Mouse (Mus musculus) liver, embryonic 14.5 days (tissue): ENCODE data around the gene Kcna7. TPM values are rescaled to one million over a fixed set of nuclear protein-coding genes. Genes with fewer than 3 reads are reported as not detected.

Source experiments
- ATAC-seq: fragments of 200-750 bp; cut with Nextera tagmentation; 2 replicates; pipeline ENCODE4 v1.8.0; 2017; ENCODE audit warnings: moderate number of reproducible peaks, mild to moderate bottlenecking, moderate library complexity; ENCODE audit not compliant: insufficient read depth
- DNase-seq, 3 experiments: peaks; one replicate each; pipeline ENCODE4 v3.0.0-alpha.2; 2012 to 2013; ENCODE audit warnings: low read depth in 3 of 3, low spot score in 3 of 3
- H3K27ac ChIP-seq: fragments of 300-500 bp; sonication (generic); 2 replicates; pipeline ENCODE4 v1.5.1; 2014; ENCODE audit warnings: moderate library complexity, mild to moderate bottlenecking, control low read depth, inconsistent platforms
- H3K27me3 ChIP-seq: fragments of 300-500 bp; sonication (generic); 2 replicates; pipeline ENCODE4 v1.6.1; 2014; ENCODE audit warnings: mild to moderate bottlenecking, low read length, moderate library complexity; ENCODE audit not compliant: control insufficient read depth, insufficient read depth
- H3K36me3 ChIP-seq: fragments of 300-500 bp; sonication (generic); replicated peaks from 2 replicates; pipeline ENCODE4 v1.6.1; 2014; ENCODE audit warnings: low read depth; ENCODE audit not compliant: control insufficient read depth, insufficient read depth
- H3K4me1 ChIP-seq, 2 experiments: fragments of 200-500 bp in 1 of 2; fragments of 300-500 bp in 1 of 2; sonication (generic) in 1 of 2; replicated peaks; 2 replicates each; pipeline ENCODE4 v1.6.1; 2012 to 2014; ENCODE audit warnings: antibody characterized with exemption in 1 of 2, inconsistent platforms in 1 of 2, low read length in 1 of 2; ENCODE audit not compliant: control insufficient read depth in 2 of 2, insufficient read depth in 2 of 2
- H3K4me2 ChIP-seq: fragments of 300-500 bp; sonication (generic); 2 replicates; pipeline ENCODE4 v1.6.1; 2014; ENCODE audit warnings: low read depth, mild to moderate bottlenecking, control low read depth, moderate library complexity
- H3K4me3 ChIP-seq, 2 experiments: fragments of 200-500 bp in 1 of 2; fragments of 300-500 bp in 1 of 2; sonication (generic) in 1 of 2; 2 replicates each; pipeline ENCODE4 v1.5.1; 2012 to 2014; ENCODE audit warnings: low read depth in 2 of 2, low read length in 2 of 2, mild to moderate bottlenecking in 2 of 2, control low read depth in 1 of 2, inconsistent platforms in 1 of 2, moderate library complexity in 1 of 2; ENCODE audit not compliant: insufficient read depth in 1 of 2
- H3K9ac ChIP-seq: fragments of 300-500 bp; sonication (generic); replicated peaks from 2 replicates; pipeline ENCODE4 v1.6.1; 2014; ENCODE audit warnings: mild to moderate bottlenecking, control low read depth, moderate library complexity
- H3K9me3 ChIP-seq: fragments of 300-500 bp; sonication (generic); 2 replicates; pipeline ENCODE4 v1.6.1; 2016; ENCODE audit warnings: low read length, mixed read lengths; ENCODE audit not compliant: control insufficient read depth
- CTCF ChIP-seq: IDR thresholded peaks from 2 replicates; pipeline ENCODE4 v1.5.1; 2016; ENCODE audit warnings: antibody characterized with exemption, low read depth, control low read depth
- EP300 ChIP-seq: IDR thresholded peaks from 2 replicates; pipeline ENCODE4 v1.6.1; 2016; ENCODE audit warnings: antibody characterized with exemption, low read depth
- WGBS: fragments of 180-500 bp; shearing (Covaris S2); extraction: QIAGEN DNeasy Blood & Tissue Kit; methylation state at CpG from one replicate; pipeline ENCODE4 v1.1.7; 2014; ENCODE audit not compliant: insufficient replicate concordance; 5-methylcytosine and 5-hydroxymethylcytosine counted together
- polyA plus RNA-seq, 2 experiments: library from polyadenylated mRNA; depleted of rRNA in 1 of 2; stranded (reverse) in 1 of 2; unstranded in 1 of 2; fragments of >200 nt; fragmentation: Nextera tagmentation in 1 of 2; extraction: Ambion mirVana in 1 of 2; gene quantifications; 2 replicates each; pipeline versions ENCODE4 v1.2.1 to v1.2.3; 2012 to 2014

Kcna7 gene
- polyA plus RNA-seq, 2 experiments: not detected

- Histone ChIP-seq H3K9me3 (no peaks in the 10 kb centered on the region), H3K4me2 (no peak overlapping the region), H3K27ac (no peak overlapping the region), H3K36me3 (no peaks in the 10 kb centered on the region), H3K4me1 (peaks cover 0 to 14% of the 10 kb centered on the region in 2 experiments; a peak in 2 of 4 replicates), H3K4me3 (no peak overlapping the region), H3K9ac (no peak overlapping the region), H3K27me3 (no peaks in the 10 kb centered on the region)
- TF ChIP-seq EP300: no peak
- TF ChIP-seq CTCF: no peak
- ATAC-seq: no peak
- 45% methylated on average over 6 of the region's 6 CpGs for WGBS
- DNase-seq: no peak
Observed at GRCm38 (mm10) chr7:45437046-45437445, 31.6 kb downstream of the Kcna7 start.

GRCm38 (mm10) chr7:45437521-45438276 is 32.2 kb downstream of the Kcna7 start, which contains the start of gene Ruvbl2:
TSS of gene Ruvbl2 (minus strand) at chr7:45438096.
- H3K27me3 ChIP-seq: no peaks in the 10 kb centered on the region
- H3K4me2 ChIP-seq: no peak within 1 kb of the TSS
- no peaks in the 10 kb centered on the region for H3K36me3 ChIP-seq
- no peak for DNase-seq
- no peak for ATAC-seq
- no peak within 1 kb of the TSS for H3K27ac ChIP-seq
- TF ChIP-seq EP300 (no peak), CTCF (peak; percentile 55)
- no peak within 1 kb of the TSS for H3K4me3 ChIP-seq
- no peaks in the 10 kb centered on the region for H3K9me3 ChIP-seq
- peaks cover 0 to 13% of the 10 kb centered on the region in 2 experiments; a peak in 2 of 4 replicates for H3K4me1 ChIP-seq
- no peak within 1 kb of the TSS for H3K9ac ChIP-seq
- 45% methylated on average over 19 of the region's 19 CpGs for WGBS

GRCm38 (mm10) chr7:45443526-45444420 is 38.3 kb downstream of the Kcna7 start:
- peaks cover 0 to 11% of the 10 kb centered on the region in 2 experiments; a peak in 2 of 4 replicates for H3K4me1 ChIP-seq
- no peak overlapping the region for H3K27ac ChIP-seq
- DNase-seq: no peak
- ATAC-seq: no peak
- no peaks in the 10 kb centered on the region for H3K9me3 ChIP-seq
- no peak overlapping the region for H3K9ac ChIP-seq
- no peak for TF ChIP-seq EP300
- TF ChIP-seq CTCF: no peak
- H3K4me2 ChIP-seq: no peak overlapping the region
- 45% methylated on average over 22 of the region's 22 CpGs for WGBS
- no peaks in the 10 kb centered on the region for H3K27me3 ChIP-seq
- H3K36me3 ChIP-seq: no peaks in the 10 kb centered on the region
- H3K4me3 ChIP-seq: no peak overlapping the region

- TF ChIP-seq EP300 (no peak), CTCF (no peak)
- no peak overlapping the region for H3K9ac ChIP-seq
- peaks cover 2 to 13% of the 10 kb centered on the region in 2 experiments for H3K4me1 ChIP-seq
- H3K27me3 ChIP-seq: no peaks in the 10 kb centered on the region
- no peak for DNase-seq
- no peak overlapping the region for H3K4me3 ChIP-seq
- no peak overlapping the region for H3K4me2 ChIP-seq
- no peaks in the 10 kb centered on the region for H3K36me3 ChIP-seq
- no peak for ATAC-seq
- H3K9me3 ChIP-seq: no peaks in the 10 kb centered on the region
- H3K27ac ChIP-seq: no peak overlapping the region
Observed at GRCm38 (mm10) chr7:45446589-45446988, 41.1 kb downstream of the Kcna7 start.
